Mouse (Mus musculus): ENCODE measurements around the gene Zfp706. TPM values are rescaled to one million over a fixed set of nuclear protein-coding genes. Genes with fewer than 3 reads are reported as not detected.

The Zfp706 gene
- 100 to 1,000 TPM; 234 to 247 TPM for total RNA-seq (2021)

DNA sequence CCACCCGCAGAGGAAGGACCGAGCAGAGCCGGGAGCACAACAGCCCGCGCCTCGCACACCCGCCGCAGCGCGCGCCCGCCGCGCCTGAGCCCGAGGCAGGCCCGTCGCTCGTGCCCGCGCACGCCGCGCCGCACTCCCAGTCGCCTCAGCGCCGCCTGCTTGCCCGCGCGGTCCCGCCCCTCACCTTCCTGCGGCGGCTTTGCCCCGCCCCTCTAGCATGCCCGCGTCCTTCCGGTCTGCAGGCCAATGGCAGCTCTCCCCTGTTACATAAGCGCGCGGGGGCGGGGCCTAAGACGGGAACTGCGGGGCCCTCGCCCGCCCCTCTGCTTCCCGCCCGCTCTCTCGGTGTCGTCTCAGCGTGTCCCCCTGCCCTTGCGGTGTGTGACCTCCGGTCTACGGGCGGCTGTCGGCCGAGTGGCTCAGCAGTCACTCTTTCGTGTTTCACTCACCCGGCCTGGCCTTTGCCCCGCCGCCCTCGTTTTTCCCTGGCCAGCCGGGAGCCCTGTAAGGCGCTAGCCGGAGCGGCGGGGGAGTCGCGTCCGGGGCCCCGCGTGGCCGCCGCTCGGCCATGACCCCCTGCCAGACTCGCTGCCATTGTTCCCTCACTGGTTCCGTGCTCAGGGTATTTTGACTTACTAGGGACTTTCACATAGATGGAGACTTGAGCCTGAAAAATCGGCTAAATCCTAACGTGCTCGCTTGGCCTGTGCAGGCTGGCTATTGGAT lies at the start of gene Zfp706:
TSS of gene Zfp706 (minus strand) at position 541 of the 726 bp plus-strand sequence.
- DNase-seq, result peak; percentile 99

DNA sequence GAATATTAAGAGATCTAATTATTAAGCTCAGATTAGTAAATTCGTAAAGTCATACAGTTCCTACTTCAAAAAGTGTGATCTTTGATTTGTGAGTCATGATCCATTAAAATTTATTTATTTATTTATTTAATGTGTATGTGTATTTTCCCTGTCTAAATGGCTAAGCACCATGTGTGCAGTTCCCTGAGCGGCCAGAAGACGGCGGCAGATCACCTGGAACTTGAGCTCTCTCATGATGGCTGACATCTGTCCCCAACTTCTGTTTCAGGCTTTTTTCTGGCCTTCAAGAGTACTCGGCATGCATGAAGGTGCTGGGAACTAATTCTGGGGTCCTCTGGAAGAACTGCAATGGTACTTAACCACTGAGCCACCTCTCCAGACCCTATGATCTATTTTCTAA lies 47.0 kb upstream of the Zfp706 start:
- peak; percentile 12 for DNase-seq

DNA sequence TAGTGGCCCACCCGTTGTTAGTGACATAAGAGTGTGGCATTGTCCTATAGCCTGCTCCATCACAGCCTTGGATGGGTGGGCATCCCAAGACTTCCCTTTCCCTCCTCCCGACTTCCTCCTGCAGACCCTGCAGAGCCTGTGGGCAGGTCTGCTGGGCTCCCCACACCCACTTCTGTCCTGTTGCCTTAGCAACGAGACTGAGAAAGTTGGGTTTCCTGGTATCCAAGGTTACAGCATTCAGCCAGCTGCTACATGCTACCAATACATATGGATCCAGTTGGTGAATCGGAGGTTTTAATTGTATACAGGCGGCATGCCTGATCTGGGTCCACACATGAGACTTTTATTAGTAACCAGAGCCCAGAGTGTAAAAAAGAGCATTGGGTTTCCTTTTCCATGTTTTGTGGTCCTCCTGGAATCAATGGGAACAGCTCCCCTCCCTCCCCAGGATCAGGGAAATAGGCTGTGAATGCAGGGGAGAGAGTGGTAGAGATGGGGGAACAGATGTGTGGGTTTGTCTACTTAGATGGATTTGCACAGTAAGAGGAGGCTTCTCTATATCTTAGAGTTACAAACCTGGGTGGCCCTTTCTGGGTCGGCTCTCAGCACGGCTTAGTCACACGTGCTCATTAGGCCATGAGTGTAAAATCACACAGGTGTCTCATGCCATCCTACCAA lies 45.7 kb upstream of the Zfp706 start:
- DNase-seq, result no peak

DNA sequence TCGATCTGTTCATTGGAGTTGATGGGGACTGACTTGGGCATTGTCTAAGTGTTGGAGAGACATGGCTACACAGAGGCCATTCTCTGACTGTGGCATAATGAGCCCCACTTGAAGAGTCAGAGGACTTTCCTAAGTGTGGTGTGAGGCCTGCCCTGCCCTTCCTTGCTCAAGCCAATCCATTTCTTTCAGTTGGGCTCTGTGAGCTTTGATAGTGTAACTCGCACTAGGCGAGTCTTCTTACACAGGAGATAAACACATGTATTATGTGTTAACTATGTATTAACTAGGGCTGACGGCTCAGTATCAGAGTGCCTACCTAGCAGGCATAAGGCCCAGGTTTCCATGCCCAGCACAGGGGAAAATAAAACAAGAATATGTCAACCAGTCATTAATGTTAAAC lies 39.8 kb upstream of the Zfp706 start:
- DNase-seq, result no peak

DNA sequence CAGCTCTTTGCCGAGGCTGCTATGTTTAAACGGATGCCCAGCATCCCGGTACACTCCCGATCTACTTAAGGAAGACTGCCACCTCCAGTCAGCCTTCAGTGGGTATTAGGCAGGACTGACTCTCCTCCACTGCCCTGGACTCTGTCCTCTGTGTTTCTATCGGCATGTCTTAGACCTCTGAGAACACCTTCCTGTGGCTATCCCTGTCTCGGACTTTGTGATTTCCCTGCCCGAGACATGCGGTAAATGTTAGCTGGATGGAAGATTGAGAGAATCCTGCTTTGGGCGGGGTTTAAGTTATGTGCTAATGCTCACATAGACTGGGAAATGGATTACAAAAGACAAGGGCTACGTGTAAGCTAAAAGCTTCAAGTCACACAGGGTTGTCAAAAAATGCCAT lies 39.0 kb upstream of the Zfp706 start:
- DNase-seq, result no peak

DNA sequence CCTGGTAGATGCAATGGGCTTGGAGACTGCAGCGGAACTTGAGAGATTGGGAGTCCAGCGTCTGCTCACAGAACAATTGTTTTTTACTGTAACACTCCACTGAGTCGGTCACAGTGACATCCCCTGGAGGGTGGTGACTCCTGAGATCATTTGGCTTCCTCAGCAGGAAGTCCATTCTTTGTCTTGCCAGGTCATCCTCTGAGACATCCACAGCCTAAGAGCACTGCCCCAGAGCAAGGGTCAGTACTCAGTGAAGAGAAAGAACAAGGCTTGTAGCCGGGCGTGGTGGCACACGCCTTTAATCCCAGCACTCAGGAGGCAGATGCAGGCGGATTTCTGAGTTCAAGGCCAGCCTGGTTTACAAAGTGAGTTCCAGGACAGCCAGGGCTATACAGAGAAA lies 38.6 kb upstream of the Zfp706 start:
- no peak for DNase-seq

DNA sequence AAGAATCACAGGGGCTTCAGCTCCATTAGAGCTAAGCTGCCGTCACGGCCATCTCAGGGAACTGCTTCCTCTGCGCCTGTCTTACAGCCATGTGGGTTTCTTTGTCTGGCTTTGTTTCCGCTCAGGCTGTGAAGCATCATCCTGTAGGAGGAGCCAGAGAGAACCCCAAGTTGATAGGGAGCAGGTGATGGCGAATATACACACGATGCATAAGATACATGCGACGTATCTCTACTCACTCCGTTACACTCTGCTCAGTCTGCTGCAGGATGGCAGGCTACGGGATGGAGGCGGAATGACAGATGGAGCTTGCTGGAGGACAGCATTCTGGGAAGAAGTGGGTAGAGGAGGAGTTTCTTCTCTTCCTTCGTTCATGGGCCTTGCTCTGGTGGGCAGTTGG lies 37.9 kb upstream of the Zfp706 start:
- DNase-seq, result no peak

DNA sequence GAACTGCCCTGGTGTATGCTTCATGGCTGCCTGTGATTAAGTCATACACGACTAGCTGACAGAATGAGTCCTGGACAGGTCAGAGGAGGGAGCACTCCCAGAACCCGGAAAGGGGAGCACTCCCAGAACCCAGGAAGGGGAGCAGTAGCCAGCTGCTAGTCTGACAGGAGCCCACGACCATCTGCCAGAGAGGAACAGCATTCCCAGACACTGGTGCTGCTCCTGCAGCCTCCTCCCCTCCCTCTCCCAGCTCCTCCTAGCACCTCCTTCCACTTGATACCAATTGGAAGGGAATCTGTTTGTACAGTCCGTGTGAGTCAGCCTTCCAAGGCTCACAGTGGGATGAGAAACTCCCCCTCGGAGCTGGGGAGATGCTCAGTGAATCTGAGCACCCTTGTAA lies 35.0 kb upstream of the Zfp706 start:
- DNase-seq, result peak; percentile 17

DNA sequence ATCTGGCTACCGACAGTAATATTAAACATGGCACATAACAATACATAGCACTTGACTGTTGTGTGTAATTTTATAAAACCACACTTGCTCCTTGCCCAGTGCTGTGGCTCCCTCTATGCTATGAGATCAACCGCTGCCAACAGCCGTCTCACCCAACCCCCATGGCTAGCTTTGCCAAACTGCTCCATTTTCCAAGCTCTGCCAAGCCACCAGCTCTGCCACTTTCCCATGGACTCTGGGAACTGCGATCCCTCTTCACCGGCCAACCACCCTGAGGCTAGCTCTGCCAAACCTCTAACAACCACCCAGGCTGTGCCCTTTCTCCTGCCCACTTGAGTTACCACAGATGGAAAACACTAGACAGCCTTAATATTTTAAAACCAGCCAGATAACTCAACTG lies 33.6 kb upstream of the Zfp706 start:
- DNase-seq, result no peak

DNA sequence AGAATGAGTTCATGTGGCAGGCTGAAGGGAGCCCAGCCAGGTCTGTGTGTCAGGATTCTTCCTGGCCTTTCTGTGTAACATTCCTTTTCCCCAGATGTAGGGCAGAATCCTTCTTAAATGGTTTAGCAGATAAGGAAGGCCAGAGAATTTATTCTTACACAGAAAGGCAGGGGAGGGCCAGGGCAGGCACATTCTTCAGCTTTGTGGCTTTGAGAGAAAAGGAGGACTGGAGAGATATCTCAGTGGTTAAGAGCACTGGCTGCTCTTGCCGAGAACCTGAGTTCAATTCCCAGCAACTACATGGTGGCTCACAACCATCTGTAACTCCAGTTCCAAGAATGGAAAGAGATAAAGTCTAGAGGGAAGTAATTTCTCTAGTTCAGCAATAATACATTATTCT lies 31.1 kb upstream of the Zfp706 start:
- no peak for DNase-seq

DNA sequence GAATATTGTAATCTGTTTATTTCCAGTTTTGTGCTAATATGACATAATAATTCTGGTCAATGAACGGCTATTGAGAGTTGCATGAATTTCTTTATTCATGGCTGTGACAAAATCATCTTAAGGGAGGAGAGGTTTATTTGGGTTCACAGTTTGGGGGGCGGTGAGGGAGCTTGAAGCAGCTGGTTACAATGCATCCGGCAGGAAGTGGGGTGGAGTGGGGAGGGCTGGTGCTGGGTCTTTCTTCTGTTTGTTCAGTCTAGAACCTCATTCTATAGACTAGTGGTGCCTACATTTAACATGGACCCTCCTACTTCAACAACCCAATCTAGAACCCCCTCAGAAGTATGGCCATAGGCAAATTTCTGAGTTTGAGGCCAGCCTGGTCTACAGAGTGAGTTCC lies 30.1 kb upstream of the Zfp706 start:
- DNase-seq, result no peak

DNA sequence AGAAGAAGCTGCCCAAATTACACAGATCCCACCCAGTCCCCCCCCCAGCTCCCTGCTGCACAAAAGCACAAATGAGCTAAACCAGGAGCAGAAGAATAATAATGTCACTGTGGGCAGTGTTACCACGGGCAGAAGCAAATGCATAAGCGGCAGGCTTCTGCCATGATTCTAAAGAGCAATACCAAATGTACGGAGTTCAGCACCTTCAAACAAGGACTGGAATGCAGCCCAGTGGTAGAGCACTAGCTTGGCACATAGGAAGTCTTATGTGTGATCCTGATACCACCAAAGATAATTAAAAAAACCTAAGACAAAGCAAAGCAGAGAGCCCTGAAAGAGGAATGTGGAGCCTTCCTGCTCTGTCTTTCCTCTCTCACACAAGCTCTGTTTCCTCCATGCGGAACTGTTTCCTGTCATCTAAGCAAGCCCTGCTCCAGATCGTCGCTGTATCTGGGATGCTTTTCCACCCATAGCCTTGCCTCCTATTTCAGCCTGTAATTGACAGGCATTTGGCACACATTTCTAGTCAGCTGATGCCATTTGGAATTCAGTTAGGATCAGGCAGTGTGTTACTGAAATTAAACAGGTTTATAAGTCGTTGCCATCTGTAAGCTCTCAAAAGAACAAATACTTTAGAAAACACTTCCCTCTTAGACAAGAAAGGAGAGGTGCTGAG lies 29.0 kb upstream of the Zfp706 start:
- DNase-seq, result peak; percentile 28

DNA sequence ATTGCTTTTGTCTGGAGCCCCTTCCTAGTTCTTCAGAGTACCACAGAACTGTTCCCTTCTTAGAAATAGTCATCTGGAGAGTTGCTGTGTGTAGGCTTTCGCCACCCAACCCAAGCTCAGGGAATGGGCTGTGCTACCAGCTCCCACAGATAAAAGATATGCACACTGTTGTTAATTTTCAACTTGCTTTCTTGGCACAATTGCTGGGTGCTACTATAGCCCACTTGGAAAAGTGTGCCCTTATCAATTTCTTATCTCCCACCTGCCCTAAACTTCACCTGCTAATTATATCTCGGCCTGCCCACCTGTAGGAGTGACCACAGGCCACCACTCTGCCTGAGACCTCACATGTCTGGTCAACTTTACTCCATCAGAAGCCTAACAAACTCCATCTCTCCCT lies 26.6 kb upstream of the Zfp706 start:
- no peak for DNase-seq

DNA sequence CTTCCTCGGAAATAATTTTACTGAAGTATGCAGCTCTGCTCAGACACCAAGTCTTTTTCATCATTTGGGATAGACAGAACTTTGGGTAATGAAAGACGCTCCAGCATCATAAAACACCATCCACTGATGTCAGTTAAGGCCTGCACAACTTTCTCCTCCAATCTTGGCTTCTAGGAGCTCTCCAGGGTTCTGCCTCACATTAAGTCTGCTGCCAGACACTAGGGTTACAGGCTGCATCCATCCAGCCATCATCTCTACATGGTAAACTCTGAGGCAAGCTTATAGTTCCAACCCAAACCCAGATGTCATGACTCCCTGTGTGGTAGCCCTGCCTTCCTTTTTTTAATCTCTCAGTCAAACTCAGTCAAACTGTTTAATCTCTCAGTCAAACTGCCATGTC lies 25.9 kb upstream of the Zfp706 start:
- DNase-seq, result no peak

DNA sequence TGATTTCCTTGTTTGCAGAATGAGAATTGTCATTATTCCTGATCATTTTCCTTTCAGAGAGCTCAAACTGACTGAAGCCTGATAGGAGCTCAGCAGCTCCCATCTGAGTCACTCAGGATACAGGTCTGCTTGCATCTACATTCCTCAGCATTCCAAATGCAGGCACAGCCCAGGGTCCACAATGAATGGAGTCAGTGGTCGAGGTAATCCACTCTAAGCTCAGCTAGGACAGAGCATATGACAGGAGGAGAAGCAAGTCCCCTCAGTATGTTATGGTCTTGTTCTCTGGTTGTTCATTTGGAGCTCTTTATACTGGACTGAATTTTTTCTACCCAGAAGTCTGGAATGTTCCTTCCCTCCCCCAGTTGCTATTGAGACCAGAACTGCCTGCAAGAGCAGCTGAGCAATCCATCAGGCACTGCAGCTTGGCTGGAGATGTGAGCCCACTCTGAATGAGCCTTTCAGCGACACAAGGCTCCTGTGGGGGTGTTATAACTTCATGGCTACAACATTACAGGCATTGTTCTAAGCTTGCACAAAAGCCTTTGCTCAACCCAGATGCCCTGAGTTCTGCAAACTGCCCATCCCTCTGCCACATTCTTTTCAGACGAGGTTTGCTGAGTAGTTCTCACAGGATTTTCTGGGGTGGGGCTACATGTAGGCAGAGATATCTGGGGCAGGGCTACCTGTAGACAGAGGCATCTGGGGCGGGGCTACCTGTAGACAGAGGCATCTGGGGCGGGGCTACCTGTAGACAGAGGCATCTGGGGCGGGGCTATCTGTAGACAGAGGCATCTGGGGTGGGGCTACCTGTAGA lies 24.0 kb upstream of the Zfp706 start:
- DNase-seq, result no peak

DNA sequence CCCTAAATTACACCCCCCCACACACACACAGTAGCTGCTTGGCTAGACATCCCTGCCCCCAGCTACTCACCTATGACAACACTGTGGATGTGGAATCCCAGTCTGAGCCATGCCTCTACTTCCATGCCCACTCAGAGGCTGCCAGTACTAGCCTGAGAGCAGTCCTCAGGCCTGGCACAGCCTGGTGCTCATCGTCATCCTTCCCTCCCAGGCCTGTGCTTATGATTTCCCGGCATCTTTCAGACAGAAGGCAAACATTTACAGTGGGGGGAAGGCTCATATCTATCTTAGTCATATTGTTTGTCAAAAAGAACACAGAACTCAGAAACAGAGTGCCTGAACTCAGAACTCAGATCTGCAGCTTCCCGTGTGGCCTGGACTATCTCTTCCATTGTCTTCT lies 23.4 kb upstream of the Zfp706 start:
- DNase-seq, result no peak

DNA sequence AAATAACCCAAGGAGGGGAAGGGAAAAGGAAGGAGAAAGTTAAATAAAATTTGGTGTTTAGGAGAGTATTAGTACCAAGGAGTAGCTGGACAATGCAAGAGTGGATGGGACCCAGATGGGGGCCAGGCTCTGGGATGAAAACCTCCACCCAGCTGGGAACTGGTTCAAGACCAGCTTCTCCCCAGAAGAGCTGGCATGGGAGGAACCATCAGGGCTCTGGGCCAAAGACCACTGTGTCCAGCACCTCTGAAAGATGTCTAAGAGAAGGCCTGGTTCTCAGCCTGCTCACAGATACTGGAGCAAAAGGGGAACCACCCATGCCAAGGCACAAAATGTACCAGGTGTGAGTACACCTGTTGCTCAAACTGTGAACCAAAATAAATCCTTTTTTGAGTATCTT lies 20.4 kb upstream of the Zfp706 start:
- no peak for DNase-seq

DNA sequence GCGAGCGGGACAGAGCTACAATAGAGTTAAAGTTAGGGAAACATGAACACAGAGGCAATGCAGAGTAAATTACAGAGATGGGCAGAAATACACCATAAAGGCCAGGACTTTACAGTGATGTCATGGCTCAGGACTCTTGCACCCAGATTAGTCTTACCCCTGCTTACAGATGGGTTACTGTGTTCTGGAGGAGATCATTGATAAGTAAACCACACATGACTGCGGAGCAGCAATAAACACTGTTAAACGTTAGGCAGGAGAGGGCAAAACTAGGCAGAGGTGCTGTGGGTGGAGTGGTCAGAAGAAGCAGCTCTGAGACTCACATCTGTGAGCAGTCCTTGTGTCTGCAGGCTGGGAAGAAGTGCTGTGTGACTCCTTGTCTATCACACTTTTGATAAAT lies 18.9 kb upstream of the Zfp706 start:
- no peak for DNase-seq

DNA sequence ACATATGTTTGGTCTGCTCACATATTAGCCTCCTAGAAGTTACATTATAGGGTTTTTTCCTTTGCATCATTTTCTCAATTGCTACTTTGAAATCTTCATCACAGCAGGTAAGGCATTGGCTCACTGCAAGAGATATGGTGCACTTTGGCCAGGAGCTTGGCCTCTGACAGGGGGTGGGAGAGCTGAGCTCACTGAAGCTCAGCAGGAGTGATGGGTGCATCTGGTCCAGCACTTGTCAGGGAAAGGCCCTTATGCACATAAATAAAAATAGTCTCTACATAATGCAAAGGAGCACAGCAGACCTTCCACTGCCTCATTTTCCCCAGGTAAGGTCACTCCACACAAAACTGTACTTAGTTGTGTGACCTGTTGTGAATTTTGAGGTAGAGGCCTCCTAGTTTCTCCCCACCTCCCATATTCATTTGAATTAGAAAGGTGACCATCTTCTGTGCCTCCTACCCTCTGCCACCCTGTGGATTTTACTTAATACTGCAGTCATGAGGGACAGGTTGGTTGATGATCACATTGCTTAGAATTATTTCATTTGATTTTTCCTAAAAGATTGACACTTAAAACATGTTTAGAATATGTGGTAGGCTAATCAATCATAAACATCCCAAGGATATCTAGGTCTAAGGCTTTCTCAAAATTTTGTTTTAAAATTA lies 13.1 kb upstream of the Zfp706 start:
- DNase-seq, result no peak

DNA sequence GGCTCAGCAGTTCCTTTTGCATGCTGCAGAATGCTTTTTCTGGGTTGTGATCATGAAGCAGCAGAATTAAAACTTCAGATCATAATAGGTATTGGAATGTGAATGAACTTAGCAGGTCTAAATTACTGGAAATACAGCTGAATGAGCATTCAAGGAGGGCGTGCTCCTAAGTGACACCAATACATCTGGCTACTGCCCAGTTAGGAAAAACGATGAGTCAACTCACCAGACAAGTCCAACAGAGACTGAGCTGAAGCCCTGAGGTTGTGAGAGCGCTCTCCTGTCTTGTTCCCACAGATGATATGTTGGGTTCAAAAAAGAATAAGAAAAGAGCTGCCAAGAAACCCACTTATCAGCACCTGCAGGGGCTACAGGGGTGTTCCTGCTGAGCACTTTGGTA lies 11.9 kb upstream of the Zfp706 start:
- DNase-seq, result no peak

DNA sequence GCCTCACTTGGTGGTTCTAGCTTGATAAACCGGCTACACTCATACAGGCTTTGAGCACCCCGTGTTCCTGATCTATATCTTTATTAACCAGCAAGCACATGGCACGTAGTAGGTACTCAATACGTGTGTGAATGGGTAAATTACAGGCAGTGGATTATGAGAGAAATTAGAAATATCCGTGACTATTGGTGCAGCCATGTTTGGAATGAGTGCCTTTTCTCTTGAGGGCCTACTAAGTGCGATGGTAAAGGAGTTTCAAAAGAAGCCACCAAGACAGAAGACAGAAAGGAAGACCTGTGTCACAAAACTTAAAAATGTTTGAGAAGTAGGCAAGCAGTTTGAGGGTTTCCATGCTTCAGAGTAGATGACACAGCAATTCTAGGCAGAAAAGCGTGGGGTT lies 4.3 kb upstream of the Zfp706 start:
- DNase-seq, result no peak

DNA sequence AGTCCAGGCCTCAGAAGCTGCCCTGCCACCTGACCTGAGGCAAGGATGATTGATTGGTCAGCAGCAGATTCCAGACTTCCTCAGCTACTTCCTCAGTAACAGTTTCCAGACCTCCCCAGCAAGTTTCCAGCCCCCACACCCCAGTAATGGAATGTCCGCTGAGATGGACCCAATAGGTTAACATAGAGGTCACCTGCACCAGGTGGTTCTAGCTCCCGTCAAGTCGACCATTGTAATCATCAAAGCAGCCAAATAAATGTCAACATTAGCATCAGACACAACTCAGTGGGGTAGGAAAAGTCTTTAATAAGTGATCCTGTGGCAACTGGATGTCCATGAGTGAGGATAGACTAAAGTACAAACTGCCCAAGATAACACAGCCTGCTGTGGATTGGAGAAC lies 3.7 kb upstream of the Zfp706 start:
- no peak for DNase-seq

DNA sequence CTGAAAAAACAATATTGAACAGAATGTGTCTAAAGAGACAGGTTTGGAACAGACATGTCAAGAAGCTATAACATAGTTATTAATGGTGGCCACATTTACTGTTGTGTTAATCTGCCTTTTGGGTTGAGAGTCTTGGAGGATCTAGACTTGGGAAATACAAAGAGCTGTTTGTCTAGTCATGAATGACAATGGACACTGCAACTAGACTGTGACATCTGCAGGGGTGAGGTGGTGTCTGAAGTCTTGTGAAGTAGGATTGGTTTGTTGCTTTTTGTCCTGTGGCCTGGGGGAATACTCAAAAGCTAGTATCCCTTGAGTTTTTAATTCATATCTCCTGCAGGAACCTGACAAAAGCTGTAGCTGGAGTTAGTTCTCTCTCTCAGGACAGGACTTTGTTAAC lies 973 bp upstream of the Zfp706 start:
- no peak for DNase-seq

Measured in heart, postnatal 4 days (tissue).